Mouse (Mus musculus) heart, embryonic 16.5 days (tissue): ENCODE data around the gene Rab5c. TPM values are rescaled to one million over a fixed set of nuclear protein-coding genes. Genes with fewer than 3 reads are reported as not detected.

Experiments used
- ATAC-seq: fragments of 200-750 bp; cut with Nextera tagmentation; replicated peaks from 2 replicates; pipeline ENCODE4 v1.8.0; 2017; ENCODE audit warnings: moderate number of reproducible peaks; ENCODE audit not compliant: insufficient read depth, low FRiP score; ENCODE audit errors: extremely low read depth
- H3K27ac ChIP-seq: fragments of 300-500 bp; sonication (generic); 2 replicates; pipeline ENCODE4 v1.5.1; 2014; ENCODE audit warnings: mild to moderate bottlenecking, low read length, control low read depth, moderate library complexity
- H3K27me3 ChIP-seq: fragments of 300-500 bp; sonication (generic); 2 replicates; pipeline ENCODE4 v1.6.1; 2014; ENCODE audit warnings: low read length, mixed read lengths; ENCODE audit not compliant: control insufficient read depth, insufficient read depth
- H3K36me3 ChIP-seq: fragments of 300-500 bp; sonication (generic); 2 replicates; pipeline ENCODE4 v1.6.1; 2014; ENCODE audit not compliant: control insufficient read depth, insufficient read depth
- H3K4me1 ChIP-seq: fragments of 300-500 bp; sonication (generic); 2 replicates; pipeline ENCODE4 v1.6.1; 2014; ENCODE audit warnings: low read length, mixed read lengths; ENCODE audit not compliant: control insufficient read depth, insufficient read depth
- H3K4me2 ChIP-seq: fragments of 300-500 bp; sonication (generic); 2 replicates; pipeline ENCODE4 v1.6.1; 2014; ENCODE audit warnings: low read depth, mild to moderate bottlenecking, control low read depth, low read length
- H3K4me3 ChIP-seq: fragments of 300-500 bp; sonication (generic); 2 replicates; pipeline ENCODE4 v1.5.1; 2014; ENCODE audit warnings: mild to moderate bottlenecking, control low read depth, low read length
- H3K9ac ChIP-seq: fragments of 300-500 bp; sonication (generic); 2 replicates; pipeline ENCODE4 v1.6.1; 2014; ENCODE audit warnings: low read length, control low read depth
- H3K9me3 ChIP-seq: fragments of 300-500 bp; sonication (generic); replicated peaks from 2 replicates; pipeline ENCODE4 v1.6.1; 2016; ENCODE audit warnings: low read length; ENCODE audit not compliant: control insufficient read depth
- WGBS: fragments of 180-500 bp; shearing (Covaris S2); extraction: QIAGEN DNeasy Blood & Tissue Kit; methylation state at CpG from one replicate; pipeline ENCODE4 v1.1.7; 2014; 5-methylcytosine and 5-hydroxymethylcytosine counted together
- polyA plus RNA-seq: library from polyadenylated mRNA; unstranded; fragments of >200 nt; fragmentation: Nextera tagmentation; extraction: Ambion mirVana; gene quantifications from 2 replicates; pipeline ENCODE4 v1.2.1, GENCODE M21; 2015

Rab5c gene
- polyA plus RNA-seq, 1 experiment from 2014 or later, result 19.9 TPM

- no peak overlapping the region for H3K4me2 ChIP-seq
- H3K36me3 ChIP-seq, result no peaks in the 10 kb centered on the region
- H3K4me1 ChIP-seq, result peaks cover 7% of the 10 kb centered on the region; the same call in 1 of the 2 replicates
- no peak overlapping the region for H3K27ac ChIP-seq
- 89% methylated on average over 1 of the region's 1 CpGs for WGBS
- H3K4me3 ChIP-seq, result no peak overlapping the region
- no peaks in the 10 kb centered on the region for H3K9me3 ChIP-seq
- ATAC-seq, result no peak
- no peak overlapping the region for H3K9ac ChIP-seq
- peaks cover 12% of the 10 kb centered on the region for H3K27me3 ChIP-seq
These were observed 67.0 kb downstream of the Rab5c start for GRCm38 (mm10) chr11:100671049-100671448.

Other genes starting within 250 kb of the Rab5c start
- 64.4 and 67.1 TPM in 2 replicates for gene Acly, start 210.2 kb downstream of the Rab5c start, polyA plus RNA-seq
- 0.85 and 0.94 TPM in 2 replicates for gene Ttc25, start 192.6 kb downstream of the Rab5c start, polyA plus RNA-seq
- 24.8 and 32.1 TPM in 2 replicates for gene Cnp, start 163.3 kb downstream of the Rab5c start, polyA plus RNA-seq
- gene Nkiras2, start 119.0 kb downstream of the Rab5c start, polyA plus RNA-seq, result 78.8 and 81.5 TPM in 2 replicates
- gene Dnajc7, start 118.0 kb downstream of the Rab5c start, polyA plus RNA-seq, result 219 and 228 TPM in 2 replicates
- gene Zfp385c, start 45.8 kb downstream of the Rab5c start, polyA plus RNA-seq, result 0.26 and 0.60 TPM in 2 replicates
- 1.5 and 2.6 TPM in 2 replicates for gene Dhx58, start 33.9 kb downstream of the Rab5c start, polyA plus RNA-seq
- 30.5 and 31.7 TPM in 2 replicates for gene Kat2a, start 25.8 kb downstream of the Rab5c start, polyA plus RNA-seq
- 0.24 TPM in 1 of 2 replicates, not detected in the other for gene Hspb9, start 24.4 kb downstream of the Rab5c start, polyA plus RNA-seq
- gene Kcnh4, start 21.7 kb upstream of the Rab5c start, polyA plus RNA-seq, result not detected in 2 replicates
- not detected in 2 replicates for gene Hcrt, start 24.7 kb upstream of the Rab5c start, polyA plus RNA-seq
- 7.1 and 7.7 TPM in 2 replicates for gene Ghdc, start 32.7 kb upstream of the Rab5c start, polyA plus RNA-seq
- 31.3 and 36.5 TPM in 2 replicates for gene Stat5b, start 112.5 kb upstream of the Rab5c start, polyA plus RNA-seq
- gene Stat5a, start 121.1 kb upstream of the Rab5c start, polyA plus RNA-seq, result 10.1 and 15.1 TPM in 2 replicates
- gene Stat3, start 201.3 kb upstream of the Rab5c start, polyA plus RNA-seq, result 60.4 and 64.9 TPM in 2 replicates
- 428 and 460 TPM in 2 replicates for gene Cavin1, start 232.7 kb upstream of the Rab5c start, polyA plus RNA-seq